Mouse (Mus musculus) kidney, postnatal 14 days (tissue): ENCODE data around the gene Skint8.
A peak's percentile ranks its signal among the peaks of the same experiment; 100 is the strongest.
"Not testable (repeated sequence)": the region's sequence is repeated elsewhere in the genome, so short reads cannot be mapped to it uniquely, and the experiment has no call there.

Source experiments
- DNase-seq: peaks from one replicate; pipeline ENCODE4 v3.0.0; 2022; ENCODE audit warnings: mixed read lengths

Skint8 gene

DNA sequence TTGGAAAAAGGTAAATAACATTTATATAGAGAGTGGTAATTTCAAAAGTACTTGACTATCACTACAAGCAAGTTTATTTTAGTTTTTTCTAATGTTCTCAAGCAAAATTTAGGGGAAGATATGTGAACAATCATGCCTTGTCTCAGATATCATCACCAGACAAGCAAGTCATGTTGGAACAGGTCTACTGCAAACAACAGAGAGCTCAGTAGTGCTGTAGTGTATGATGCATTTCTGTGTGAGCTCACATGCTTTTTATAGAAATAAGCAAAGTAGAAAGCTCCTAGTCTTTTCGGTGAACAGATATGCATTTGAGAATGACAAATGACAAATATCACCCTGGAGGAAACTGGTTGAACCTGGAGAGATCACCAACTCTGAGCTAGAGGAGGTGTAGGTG, at the start of gene Skint8:
Gene Skint8 (plus strand): TSS at position 301 of the 400 bp plus-strand sequence.
- DNase-seq, result no peak

DNA sequence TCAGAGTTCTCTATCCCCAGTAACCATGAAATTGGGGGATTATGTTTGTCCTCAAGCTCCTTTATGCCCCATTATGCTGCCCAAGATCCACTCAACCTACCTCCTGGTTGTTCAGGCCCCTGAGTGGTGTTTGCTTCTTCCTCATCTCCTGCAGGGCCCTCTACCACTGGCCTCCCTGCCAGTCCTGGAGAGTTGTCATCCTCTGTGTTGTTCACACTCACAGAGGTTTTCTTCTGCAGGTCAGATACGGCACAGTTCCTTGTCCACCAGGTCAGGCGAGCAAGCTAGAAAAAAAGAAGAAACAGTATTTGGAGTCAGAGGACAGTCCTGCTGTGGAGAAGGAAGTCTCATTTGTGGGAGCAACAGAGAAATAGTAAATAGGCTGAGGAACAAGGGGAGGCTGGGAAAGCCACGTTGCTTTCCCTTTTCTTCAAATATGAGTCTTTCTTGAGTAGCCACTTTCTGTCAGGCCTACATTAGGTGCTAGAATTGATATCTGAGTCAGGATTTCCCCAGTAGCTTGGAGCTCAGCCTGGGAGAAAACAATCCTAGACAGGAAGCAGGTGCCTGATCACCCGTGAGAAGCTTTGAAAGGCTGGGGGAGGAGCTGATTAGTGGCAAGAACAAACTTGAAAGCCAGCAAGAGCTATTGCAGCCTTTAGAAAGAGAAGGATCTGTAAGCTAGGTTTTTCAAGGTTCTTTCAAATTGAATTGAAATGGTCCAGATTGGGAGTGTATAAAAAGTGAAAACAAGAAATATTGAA, 38.9 kb upstream of the Skint8 start:
- no peak for DNase-seq

DNA sequence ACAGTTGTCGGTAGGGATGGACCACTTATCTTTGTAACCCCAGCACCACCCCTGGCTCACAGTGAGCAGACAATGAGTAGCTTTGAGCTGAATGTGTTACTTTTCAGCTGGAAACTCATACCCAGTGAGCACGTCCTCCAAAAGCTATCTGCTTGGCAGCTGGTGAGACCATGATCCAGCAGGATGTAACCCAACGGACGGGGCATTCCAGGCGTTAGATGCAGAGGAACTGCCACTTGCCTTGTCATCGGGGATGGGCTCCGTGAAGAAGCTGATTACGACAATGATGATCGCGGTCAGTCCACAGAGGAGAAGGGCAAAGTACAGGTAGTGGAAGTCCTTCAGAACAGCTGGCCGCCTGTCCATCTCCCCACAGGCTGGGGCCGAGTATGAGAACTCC, 35.6 kb upstream of the Skint8 start:
- DNase-seq, result no peak

DNA sequence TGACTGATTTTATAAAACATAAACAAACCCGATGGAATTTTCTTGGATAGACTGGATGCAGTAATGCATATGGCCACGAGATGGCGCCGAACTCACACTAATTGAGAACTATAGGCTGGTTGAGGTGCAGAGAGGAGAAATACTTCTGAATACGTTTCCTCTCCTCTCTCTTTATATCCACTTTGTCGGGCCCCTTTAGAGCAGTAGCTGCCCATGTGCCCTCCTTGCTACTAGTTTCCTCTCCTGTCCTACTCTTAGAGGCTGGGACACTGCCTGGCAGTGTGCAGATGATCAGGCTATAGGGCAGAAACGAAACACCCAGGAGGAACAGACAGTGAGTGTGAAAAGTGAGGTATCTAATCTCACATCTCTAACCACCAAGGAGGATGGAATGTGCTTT, 33.2 kb upstream of the Skint8 start:
- peak; percentile 70 for DNase-seq

DNA sequence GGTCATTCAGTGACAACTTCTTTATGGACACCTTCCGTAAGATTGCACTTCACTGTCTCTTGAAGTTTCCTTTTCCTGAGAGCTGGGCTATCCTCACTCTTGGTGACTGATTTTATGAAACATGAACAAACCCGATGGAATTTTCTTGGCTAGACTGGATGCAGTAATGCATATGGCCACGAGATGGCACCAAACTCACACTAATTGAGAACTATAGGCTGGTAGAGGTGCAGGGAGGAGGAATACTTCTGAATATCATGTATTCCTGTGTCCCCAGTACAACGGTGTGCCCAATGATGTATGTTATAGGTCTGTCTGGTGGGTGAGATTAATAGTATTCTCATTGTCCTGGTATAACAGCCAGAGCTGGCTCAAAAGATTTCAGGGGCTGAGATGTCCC, 32.6 kb upstream of the Skint8 start:
- peak; percentile 79 for DNase-seq

DNA sequence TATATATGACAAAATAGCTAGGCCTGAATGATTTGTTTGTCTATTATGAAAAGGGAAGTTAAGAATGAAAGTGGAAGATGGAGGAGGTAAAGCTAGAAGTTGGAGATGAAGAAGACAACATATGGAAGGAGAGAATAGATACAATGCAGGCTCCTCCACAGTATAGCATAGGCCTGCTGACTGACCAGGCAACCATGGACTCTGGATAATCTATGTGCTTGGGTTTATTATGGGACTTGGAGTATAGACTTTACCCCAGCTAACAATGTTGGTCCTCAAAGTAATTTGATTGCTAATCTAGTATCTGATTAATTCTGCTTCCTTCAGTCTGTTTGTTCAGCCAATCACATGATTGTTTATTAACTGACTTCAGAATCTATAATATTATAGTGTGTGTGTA, 27.1 kb upstream of the Skint8 start:
- DNase-seq, result no peak

DNA sequence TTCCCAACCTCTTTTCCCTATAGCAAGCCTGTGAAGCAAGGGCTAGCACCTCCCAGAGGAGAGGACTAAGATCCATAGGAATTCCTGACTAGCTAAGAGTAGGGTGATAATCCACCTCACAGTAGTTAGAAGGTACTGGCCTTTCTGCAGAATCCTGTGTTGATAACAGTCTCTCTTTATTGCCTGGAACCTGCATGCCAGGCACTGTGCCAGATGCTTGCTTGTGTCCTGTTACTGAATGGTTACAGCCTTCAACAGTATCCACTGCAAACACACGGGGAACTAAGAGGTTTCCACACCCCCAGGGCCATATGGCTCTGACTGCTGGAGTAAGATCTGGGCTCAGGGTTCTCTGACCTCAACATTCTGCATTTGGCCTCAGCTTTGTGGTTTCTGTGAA, 21.4 kb upstream of the Skint8 start:
- peak; percentile 45 for DNase-seq

DNA sequence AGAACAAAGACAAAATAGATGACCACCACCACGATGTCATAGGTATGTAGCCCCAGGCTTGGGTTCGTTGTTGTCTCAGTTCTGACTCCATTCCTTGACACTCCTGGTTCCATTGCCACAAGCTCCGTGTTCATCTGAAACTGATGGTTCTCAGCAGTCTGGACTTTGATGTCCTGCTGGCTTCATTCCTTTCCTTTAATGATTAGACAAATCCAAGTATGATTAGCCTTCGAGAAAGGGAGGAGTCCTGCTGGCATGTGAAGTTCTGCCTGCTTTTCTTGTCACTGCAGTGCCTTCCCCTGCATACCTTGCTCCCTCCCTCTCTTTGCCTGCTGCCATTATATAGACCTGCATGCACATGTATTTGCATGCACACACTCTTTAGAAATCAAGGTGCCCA, 20.6 kb upstream of the Skint8 start:
- peak; percentile 55 for DNase-seq

DNA sequence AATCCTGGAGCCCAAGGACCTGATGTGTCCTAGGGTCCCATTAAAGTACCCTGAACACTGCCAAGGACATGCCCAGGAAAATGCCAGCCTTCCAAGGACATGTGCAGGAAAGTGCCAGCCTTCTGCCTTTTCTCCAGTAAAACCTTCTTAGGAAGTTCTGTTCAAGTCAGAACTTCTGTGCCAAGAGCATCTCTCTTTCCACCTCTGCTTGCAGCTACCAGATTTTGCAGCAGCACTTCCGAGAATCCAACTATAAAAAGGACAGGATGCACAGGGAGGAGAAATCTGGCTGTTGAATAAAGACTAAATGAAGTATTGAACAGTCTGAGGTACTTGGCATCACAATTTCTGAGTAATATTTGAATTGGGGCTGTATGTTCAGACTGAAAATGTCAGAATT, 18.7 kb upstream of the Skint8 start:
- DNase-seq, result not testable (repeated sequence)

DNA sequence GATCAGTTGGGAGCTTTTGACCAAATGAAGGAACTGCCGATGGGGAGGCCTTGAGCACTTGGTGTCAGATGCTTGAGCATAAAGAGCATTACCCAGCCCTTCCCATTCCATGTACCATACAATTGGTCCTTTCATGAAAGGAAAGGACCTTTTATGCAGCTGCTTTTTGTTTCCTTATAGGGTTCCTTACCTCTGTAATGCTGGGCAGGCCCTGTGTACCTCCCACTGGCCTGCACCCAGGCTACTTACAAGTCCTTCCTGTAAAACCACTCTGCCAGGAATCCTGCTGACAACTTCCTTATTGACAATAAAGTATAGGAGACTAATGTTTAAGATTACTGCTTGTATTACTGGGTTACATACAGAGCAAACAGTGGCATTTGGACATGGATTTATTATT, 17.7 kb upstream of the Skint8 start:
- no peak for DNase-seq

DNA sequence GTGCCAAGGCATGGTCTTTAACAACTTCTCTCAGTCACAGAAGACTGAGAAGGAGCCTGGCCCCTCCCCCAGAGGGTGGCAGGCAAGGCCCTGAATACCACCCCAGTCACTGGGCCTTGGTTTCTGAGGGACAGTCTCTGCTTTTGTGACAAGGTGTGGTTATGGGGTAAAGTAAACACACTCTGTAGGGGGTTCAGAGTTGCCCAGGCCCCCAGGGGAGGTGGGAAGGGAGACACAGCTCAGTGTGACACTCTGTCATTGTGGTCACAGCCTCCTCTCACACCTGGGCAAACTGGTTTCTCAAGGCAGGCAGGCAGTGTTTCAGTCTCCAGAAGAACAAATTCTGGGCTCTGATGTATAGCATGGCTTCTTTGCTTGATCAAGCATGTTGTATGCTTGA, 16.4 kb upstream of the Skint8 start, which contains the start of gene Slc5a9:
Gene Slc5a9 (minus strand): TSS at position 144 of the 400 bp plus-strand sequence.
- no peak for DNase-seq

DNA sequence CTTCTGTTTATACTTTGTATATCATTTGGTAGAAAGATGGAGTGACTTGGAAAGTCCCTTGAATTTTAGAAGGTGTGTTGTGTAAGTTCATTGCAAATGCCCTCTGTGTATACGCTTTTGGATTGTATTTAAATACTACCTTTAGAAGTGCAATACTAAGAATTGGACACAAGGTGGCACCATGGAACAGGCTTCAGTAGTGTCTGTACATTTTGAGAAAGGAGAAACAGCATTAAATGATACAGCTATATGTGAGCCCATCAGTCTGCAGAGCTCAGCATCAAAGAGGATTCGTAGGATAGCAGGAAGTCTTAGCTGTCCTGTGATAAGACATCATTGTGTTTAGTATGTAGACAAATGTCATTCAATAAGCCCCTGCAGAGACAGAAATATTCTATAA, 11.3 kb upstream of the Skint8 start:
- DNase-seq, result no peak

DNA sequence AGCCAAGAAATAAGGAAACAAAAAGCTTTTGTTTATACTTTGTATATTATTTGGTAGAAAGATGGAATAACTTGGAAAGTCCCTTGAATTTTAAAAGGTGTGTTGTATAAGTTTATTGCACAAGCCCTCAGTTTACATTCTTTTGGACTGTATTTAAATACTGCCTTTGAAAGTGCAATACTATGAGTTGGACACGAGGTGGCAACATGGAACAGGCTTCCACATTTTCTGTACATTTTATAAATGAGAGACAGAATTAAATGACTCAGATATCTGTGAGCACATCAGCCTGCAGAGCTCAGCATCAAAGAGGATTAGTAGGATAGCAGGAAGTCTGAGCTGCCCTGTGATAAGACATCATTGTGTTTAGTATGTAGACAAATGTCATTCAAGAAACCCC, 42.1 kb downstream of the Skint8 start:
- DNase-seq, result peak; percentile 1

DNA sequence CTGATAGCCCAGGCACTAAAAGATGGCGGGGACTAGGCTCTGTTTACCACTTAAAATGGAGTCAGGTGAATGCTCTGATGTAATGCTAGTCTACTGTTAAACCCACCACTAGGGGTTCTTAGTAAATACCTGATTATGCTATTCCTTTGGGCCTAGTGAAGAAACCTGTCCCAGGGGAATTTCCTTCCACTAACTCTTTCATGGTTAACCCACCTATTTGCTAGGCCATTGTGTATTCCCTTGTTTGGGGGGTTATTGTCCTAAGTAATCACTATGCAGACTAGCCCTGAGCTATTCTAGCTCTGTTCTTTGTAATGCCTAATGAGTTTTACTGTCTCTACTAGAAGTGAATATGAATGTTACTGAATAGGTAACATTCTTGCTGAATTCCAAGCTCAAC, 44.0 kb downstream of the Skint8 start:
- DNase-seq, result not testable (repeated sequence)

DNA sequence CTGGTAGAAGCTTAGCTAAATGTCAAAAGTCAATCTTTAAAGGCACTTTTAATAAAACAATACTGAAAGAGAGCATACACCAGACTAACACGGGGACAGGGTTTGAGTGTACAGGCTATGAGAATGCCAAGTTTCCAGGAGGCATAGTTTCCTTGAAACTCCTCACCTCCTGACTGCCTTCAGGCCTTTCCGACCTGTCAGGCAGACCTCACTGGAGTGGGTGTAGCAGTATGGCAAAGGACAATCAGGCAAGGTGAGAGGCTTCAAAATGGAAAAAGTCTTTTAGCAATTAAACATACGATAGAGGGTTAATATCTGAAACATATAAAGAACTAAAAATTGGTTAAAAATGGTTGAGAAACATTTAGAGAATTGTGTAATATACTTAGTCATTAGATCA, 44.5 kb downstream of the Skint8 start:
- DNase-seq, result no peak

DNA sequence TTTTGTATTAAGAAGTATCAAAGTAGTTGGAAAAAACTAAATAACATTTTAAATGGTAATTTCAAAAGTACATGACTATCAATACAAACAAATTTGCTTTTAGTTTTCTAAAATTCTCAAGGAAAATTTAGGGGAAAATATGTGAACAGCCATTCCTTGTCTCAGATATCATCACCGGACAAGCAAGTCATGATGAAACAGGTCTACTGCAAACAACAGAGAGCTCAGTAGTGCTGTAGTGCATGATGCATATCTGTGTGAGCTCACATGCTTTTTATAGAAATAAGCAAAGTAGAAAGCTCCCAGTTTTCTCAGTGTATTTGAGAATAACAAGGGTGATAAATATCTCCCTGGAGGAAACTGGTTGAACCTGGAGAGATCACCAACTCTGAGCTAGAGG, 53.4 kb downstream of the Skint8 start, which contains the start of gene Skint7:
Gene Skint7 (plus strand): TSS at position 301 of the 400 bp plus-strand sequence.
- no peak for DNase-seq
